14 mouse cellular contexts compared by ENCODE assay signal in genomic region chr9:113411638-113412037, GRCm38 (mm10).
"Had no signal": no experiment of that assay in that cellular context is flagged by ENCODE, and none has a peak within 500 bp of the region (broad histone marks: within the 10 kb centered on the region; RNA-seq: fewer than 3 reads in every experiment).

No protein-coding gene starts in this region.

- H3K9me3 ChIP-seq: limb, embryonic 12.5 days; limb, embryonic 15.5 days; midbrain, embryonic 13.5 days had no signal

- H3K4me1 ChIP-seq: limb, embryonic 12.5 days had no signal

- H3K4me2 ChIP-seq: limb, embryonic 12.5 days; limb, embryonic 15.5 days; liver, embryonic 11.5 days; lung, embryonic 14.5 days; midbrain, embryonic 13.5 days had no signal

- H3K9ac ChIP-seq: limb, embryonic 12.5 days; limb, embryonic 15.5 days; liver, embryonic 14.5 days; liver, postnatal 0 days; lung, embryonic 14.5 days; midbrain, embryonic 13.5 days had no signal

- ATAC-seq: liver, postnatal 0 days; lung, postnatal 0 days; midbrain, embryonic 13.5 days had no signal

- DNase-seq: kidney, adult 2 months; kidney, postnatal 36 days; left cerebral cortex, postnatal 4 days; liver, postnatal 0 days; thymus, adult 18-20 months; thymus, postnatal 36 days had no signal

- H3K36me3 ChIP-seq: limb, embryonic 12.5 days; limb, embryonic 15.5 days; midbrain, embryonic 13.5 days had no signal

- H3K4me3 ChIP-seq: limb, embryonic 12.5 days; limb, embryonic 15.5 days; midbrain, embryonic 13.5 days had no signal

- H3K27me3 ChIP-seq: limb, embryonic 12.5 days; limb, embryonic 15.5 days; midbrain, embryonic 13.5 days had no signal

- H3K27ac ChIP-seq: limb, embryonic 12.5 days; limb, embryonic 15.5 days; liver, embryonic 14.5 days; macrophage; midbrain, embryonic 13.5 days had no signal
